Mouse (Mus musculus) bone marrow macrophage, adult 2 months (primary cell): ENCODE data around the gene Timm10. TPM values are rescaled to one million over a fixed set of nuclear protein-coding genes. Genes with fewer than 3 reads are reported as not detected.

Source experiments
- H3K27ac ChIP-seq: 2 replicates; pipeline ENCODE4 v1.5.1; 2012; ENCODE audit warnings: low read depth, low read length; ENCODE audit not compliant: insufficient read depth
- H3K4me1 ChIP-seq: 2 replicates; pipeline ENCODE4 v1.6.1; 2012; ENCODE audit warnings: low read length; ENCODE audit not compliant: control insufficient read depth, insufficient read depth
- H3K4me3 ChIP-seq: 2 replicates; pipeline ENCODE4 v1.5.1; 2012; ENCODE audit warnings: mild to moderate bottlenecking, low read length, moderate library complexity; ENCODE audit not compliant: insufficient read depth
- CTCF ChIP-seq: IDR thresholded peaks from 2 replicates; pipeline ENCODE4 v1.5.1; 2012; ENCODE audit warnings: low read depth, mild to moderate bottlenecking, low read length, moderate library complexity
- POLR2A ChIP-seq: IDR thresholded peaks from 2 replicates; pipeline ENCODE4 v1.6.1; 2012; ENCODE audit warnings: mild to moderate bottlenecking, low read depth, low read length, borderline replicate concordance
- polyA plus RNA-seq: library from polyadenylated mRNA; stranded (reverse); fragments of >200 nt; gene quantifications from 2 replicates; pipeline ENCODE4 v1.2.4, GENCODE M21; 2012; ENCODE audit not compliant: missing spikeins, insufficient read depth, insufficient read length

Gene Timm10
- polyA plus RNA-seq, 1 experiment = 20.7 TPM

GRCm38 (mm10) chr2:84875842-84876241, 49.0 kb downstream of the Timm10 start:
- Histone ChIP-seq H3K27ac (no peak overlapping the region), H3K4me1 (no peaks in the 10 kb centered on the region), H3K4me3 (no peak overlapping the region)
- TF ChIP-seq CTCF = no peak
- TF ChIP-seq POLR2A = no peak

Other genes with a start within 250 kb of the Timm10 start
- gene Ctnnd1, start 176.2 kb upstream of the Timm10 start, polyA plus RNA-seq = 99.2 and 110 TPM in 2 replicates
- gene Btbd18, start 167.9 kb upstream of the Timm10 start, polyA plus RNA-seq = not detected in 2 replicates
- gene Selenoh, start 156.2 kb upstream of the Timm10 start, polyA plus RNA-seq = 24.2 and 24.5 TPM in 2 replicates
- not detected in 2 replicates for gene Gm28635, start 149.0 kb upstream of the Timm10 start, polyA plus RNA-seq
- 20.4 and 22.9 TPM in 2 replicates for gene Med19, start 148.6 kb upstream of the Timm10 start, polyA plus RNA-seq
- 41.4 TPM in 2 replicates for gene Tmx2, start 147.9 kb upstream of the Timm10 start, polyA plus RNA-seq
- 27.5 and 29.2 TPM in 2 replicates for gene Zdhhc5, start 111.8 kb upstream of the Timm10 start, polyA plus RNA-seq
- gene Clp1, start 99.6 kb upstream of the Timm10 start, polyA plus RNA-seq = 16.4 and 16.6 TPM in 2 replicates
- 0.70 and 0.92 TPM in 2 replicates for gene Ypel4, start 92.9 kb upstream of the Timm10 start, polyA plus RNA-seq
- gene Gm19426, start 83.3 kb upstream of the Timm10 start, polyA plus RNA-seq = not detected in 2 replicates
- 0.83 TPM in 1 of 2 replicates, not detected in the other for gene Serping1, start 51.6 kb upstream of the Timm10 start, polyA plus RNA-seq
- 107 and 110 TPM in 2 replicates for gene Ube2l6, start 28.2 kb upstream of the Timm10 start, polyA plus RNA-seq
- gene Smtnl1, start 4.3 kb upstream of the Timm10 start, polyA plus RNA-seq = not detected in 2 replicates
- gene Slc43a1, start 11.9 kb downstream of the Timm10 start, polyA plus RNA-seq = not detected in 2 replicates
- not detected in 2 replicates for gene Rtn4rl2, start 59.7 kb downstream of the Timm10 start, polyA plus RNA-seq
- 14.9 and 15.3 TPM in 2 replicates for gene Slc43a3, start 109.6 kb downstream of the Timm10 start, polyA plus RNA-seq
- gene Prg2, start 153.5 kb downstream of the Timm10 start, polyA plus RNA-seq = not detected in 2 replicates
- not detected in 2 replicates for gene Prg3, start 161.2 kb downstream of the Timm10 start, polyA plus RNA-seq
- 96.1 and 96.7 TPM in 2 replicates for gene Ssrp1, start 210.2 kb downstream of the Timm10 start, polyA plus RNA-seq
- gene P2rx3, start 210.5 kb downstream of the Timm10 start, polyA plus RNA-seq = 0.42 TPM in 1 of 2 replicates, not detected in the other
- 7.5 and 10.9 TPM in 2 replicates for gene Tnks1bp1, start 221.0 kb downstream of the Timm10 start, polyA plus RNA-seq